Mouse (Mus musculus) intestine, embryonic 16.5 days (tissue): ENCODE measurements at regions not wholly inside any gene's neighbourhood (a gene's known extent, or its start where the extent isn't known, plus 50 kb on each side); places are given as distances from the start of the nearest gene placed in this dataset.

Experiments
- ATAC-seq: fragments of 200-750 bp; cut with Nextera tagmentation; 2 replicates; pipeline ENCODE4 v1.8.0; 2017; ENCODE audit warnings: moderate TSS enrichment, moderate library complexity
- H3K27ac ChIP-seq: fragments of 300-500 bp; sonication (generic); 2 replicates; pipeline ENCODE4 v1.5.1; 2014; ENCODE audit warnings: mild to moderate bottlenecking, low read length
- H3K27me3 ChIP-seq: fragments of 300-500 bp; sonication (generic); replicated peaks from 2 replicates; pipeline ENCODE4 v1.6.1; 2014; ENCODE audit warnings: low read length, control low read depth, mixed read lengths; ENCODE audit not compliant: control insufficient read depth, insufficient read depth
- H3K36me3 ChIP-seq: fragments of 300-500 bp; sonication (generic); 2 replicates; pipeline ENCODE4 v1.6.1; 2014; ENCODE audit warnings: low read length, control low read depth; ENCODE audit not compliant: control insufficient read depth, insufficient read depth
- H3K4me1 ChIP-seq: fragments of 300-500 bp; sonication (generic); 2 replicates; pipeline ENCODE4 v1.6.1; 2014; ENCODE audit warnings: low read length, control low read depth, mixed read lengths; ENCODE audit not compliant: control insufficient read depth, insufficient read depth
- H3K4me2 ChIP-seq: fragments of 300-500 bp; sonication (generic); 2 replicates; pipeline ENCODE4 v1.6.1; 2014; ENCODE audit warnings: low read depth, low read length, control low read depth
- H3K4me3 ChIP-seq: fragments of 300-500 bp; sonication (generic); 2 replicates; pipeline ENCODE4 v1.5.1; 2014; ENCODE audit warnings: mild to moderate bottlenecking, low read length
- H3K9ac ChIP-seq: fragments of 300-500 bp; sonication (generic); 2 replicates; pipeline ENCODE4 v1.6.1; 2014; ENCODE audit warnings: low read depth, low read length
- H3K9me3 ChIP-seq: fragments of 300-500 bp; sonication (generic); 2 replicates; pipeline ENCODE4 v1.6.1; 2016; ENCODE audit warnings: low read length, control low read depth; ENCODE audit not compliant: control insufficient read depth
- WGBS: fragments of 180-500 bp; shearing (Covaris S2); extraction: QIAGEN DNeasy Blood & Tissue Kit; methylation state at CpG from one replicate; pipeline ENCODE4 v1.1.7; 2014; 5-methylcytosine and 5-hydroxymethylcytosine counted together

GRCm38 (mm10) chr14:64511300-64511699 lies 407.2 kb downstream of the Prss52 start:
- Histone ChIP-seq H3K4me1 (no peaks in the 10 kb centered on the region), H3K9me3 (no peaks in the 10 kb centered on the region), H3K36me3 (no peaks in the 10 kb centered on the region), H3K4me2 (no peak overlapping the region), H3K4me3 (no peak overlapping the region), H3K27me3 (no peaks in the 10 kb centered on the region), H3K9ac (no peak overlapping the region), H3K27ac (no peak overlapping the region)
- 78% methylated on average over 7 of the region's 7 CpGs for WGBS
- ATAC-seq, result no peak

GRCm38 (mm10) chr14:64512726-64513125 lies 408.6 kb downstream of the Prss52 start:
- H3K9ac ChIP-seq, result no peak overlapping the region
- H3K27me3 ChIP-seq, result no peaks in the 10 kb centered on the region
- no peak overlapping the region for H3K4me3 ChIP-seq
- H3K36me3 ChIP-seq, result no peaks in the 10 kb centered on the region
- no peaks in the 10 kb centered on the region for H3K9me3 ChIP-seq
- WGBS, result 57% methylated on average over 7 of the region's 7 CpGs
- H3K4me1 ChIP-seq, result no peaks in the 10 kb centered on the region
- H3K4me2 ChIP-seq, result no peak overlapping the region
- no peak overlapping the region for H3K27ac ChIP-seq
- ATAC-seq, result no peak

- Histone ChIP-seq H3K27me3 (no peaks in the 10 kb centered on the region), H3K27ac (no peak overlapping the region), H3K36me3 (no peaks in the 10 kb centered on the region), H3K4me3 (no peak overlapping the region), H3K9ac (no peak overlapping the region), H3K4me1 (no peaks in the 10 kb centered on the region), H3K9me3 (no peaks in the 10 kb centered on the region), H3K4me2 (no peak overlapping the region)
- WGBS, result 65% methylated on average over 7 of the region's 7 CpGs
- no peak for ATAC-seq
Observed at GRCm38 (mm10) chr14:64517584-64518195, 413.6 kb downstream of the Prss52 start.

GRCm38 (mm10) chr14:64524641-64525040 lies 420.6 kb downstream of the Prss52 start:
- Histone ChIP-seq H3K9me3 (no peaks in the 10 kb centered on the region), H3K4me2 (no peak overlapping the region), H3K36me3 (no peaks in the 10 kb centered on the region), H3K27ac (no peak overlapping the region), H3K4me3 (no peak overlapping the region), H3K4me1 (0 out of 2 replicates have a peak, but pooled peaks cover 3% of the 10 kb centered on the region), H3K27me3 (no peaks in the 10 kb centered on the region), H3K9ac (no peak overlapping the region)
- 44% methylated on average over 8 of the region's 8 CpGs for WGBS
- no peak for ATAC-seq

GRCm38 (mm10) chr14:64525302-64526078 lies 421.4 kb downstream of the Prss52 start:
- H3K27me3 ChIP-seq, result no peaks in the 10 kb centered on the region
- peak overlapping the region; percentile 4; the same call in 1 of the 2 replicates for H3K4me2 ChIP-seq
- H3K4me1 ChIP-seq, result 0 out of 2 replicates have a peak, but pooled peaks cover 3% of the 10 kb centered on the region
- peak; percentile 82 for ATAC-seq
- no peak overlapping the region for H3K27ac ChIP-seq
- no peaks in the 10 kb centered on the region for H3K36me3 ChIP-seq
- WGBS, result 41% methylated on average over 10 of the region's 10 CpGs
- H3K9ac ChIP-seq, result no peak overlapping the region
- no peak overlapping the region for H3K4me3 ChIP-seq
- no peaks in the 10 kb centered on the region for H3K9me3 ChIP-seq

- no peaks in the 10 kb centered on the region for H3K9me3 ChIP-seq
- H3K4me1 ChIP-seq, result 0 out of 2 replicates have a peak, but pooled peaks cover 3% of the 10 kb centered on the region
- no peak overlapping the region for H3K4me2 ChIP-seq
- no peak overlapping the region for H3K27ac ChIP-seq
- no peak for ATAC-seq
- H3K27me3 ChIP-seq, result no peaks in the 10 kb centered on the region
- no peak overlapping the region for H3K9ac ChIP-seq
- no peak overlapping the region for H3K4me3 ChIP-seq
- 60% methylated on average over 3 of the region's 3 CpGs for WGBS
- no peaks in the 10 kb centered on the region for H3K36me3 ChIP-seq
Observed at GRCm38 (mm10) chr14:64530541-64530940, 426.5 kb downstream of the Prss52 start.

- Histone ChIP-seq H3K27me3 (no peaks in the 10 kb centered on the region), H3K4me1 (no peaks in the 10 kb centered on the region), H3K9ac (no peak overlapping the region), H3K27ac (no peak overlapping the region), H3K4me3 (no peak overlapping the region), H3K4me2 (no peak overlapping the region), H3K9me3 (no peaks in the 10 kb centered on the region), H3K36me3 (no peaks in the 10 kb centered on the region)
- WGBS, result 61% methylated on average over 7 of the region's 7 CpGs
- ATAC-seq, result no peak
Observed at GRCm38 (mm10) chr14:64531221-64531949, 427.3 kb downstream of the Prss52 start.

GRCm38 (mm10) chr14:64532351-64532750 lies 428.3 kb downstream of the Prss52 start:
- Histone ChIP-seq H3K9ac (no peak overlapping the region), H3K27me3 (no peaks in the 10 kb centered on the region), H3K4me3 (no peak overlapping the region), H3K27ac (no peak overlapping the region), H3K4me2 (no peak overlapping the region), H3K4me1 (no peaks in the 10 kb centered on the region), H3K9me3 (no peaks in the 10 kb centered on the region), H3K36me3 (no peaks in the 10 kb centered on the region)
- no peak for ATAC-seq
- WGBS, result 83% methylated on average over 5 of the region's 5 CpGs

GRCm38 (mm10) chr14:64533591-64534151 lies 429.6 kb downstream of the Prss52 start:
- Histone ChIP-seq H3K36me3 (no peaks in the 10 kb centered on the region), H3K4me2 (no peak overlapping the region), H3K4me1 (no peaks in the 10 kb centered on the region), H3K9me3 (no peaks in the 10 kb centered on the region), H3K27ac (no peak overlapping the region), H3K27me3 (no peaks in the 10 kb centered on the region), H3K4me3 (no peak overlapping the region), H3K9ac (no peak overlapping the region)
- 40% methylated on average over 7 of the region's 7 CpGs for WGBS
- no peak for ATAC-seq
